Mouse (Mus musculus) ES-E14 (cell line): Measurements from ENCODE around the gene Hsd17b13. TPM values are rescaled to one million over a fixed set of nuclear protein-coding genes. Genes with fewer than 3 reads are reported as not detected.

Source experiments
- DNase-seq: peaks from one replicate; pipeline ENCODE4 v3.0.0-alpha.2; 2013; ENCODE audit warnings: low read depth, low spot score
- H3K27ac ChIP-seq: 2 replicates; pipeline ENCODE4 v1.5.1; 2012; ENCODE audit warnings: low read depth, mild to moderate bottlenecking, low read length, moderate library complexity, mixed read lengths; ENCODE audit not compliant: poor library complexity, insufficient read depth, severe bottlenecking
- H3K36me3 ChIP-seq: 2 replicates; pipeline ENCODE4 v1.6.1; 2012; ENCODE audit warnings: mild to moderate bottlenecking, low read length, moderate library complexity, mixed read lengths; ENCODE audit not compliant: control insufficient read depth, poor library complexity, insufficient read depth, severe bottlenecking
- H3K4me1 ChIP-seq, 2 experiments: fragments of 150-350 bp in 1 of 2; sonication (generic) in 1 of 2; 2 replicates each; pipeline ENCODE4 v1.6.1; 2012; ENCODE audit warnings: low read length in 2 of 2, mild to moderate bottlenecking in 1 of 2, mixed read lengths in 1 of 2; ENCODE audit not compliant: control insufficient read depth in 2 of 2, insufficient read depth in 2 of 2, poor library complexity in 1 of 2
- H3K4me3 ChIP-seq, 2 experiments: fragments of 150-350 bp in 1 of 2; sonication (generic) in 1 of 2; 2 replicates each; pipeline ENCODE4 v1.5.1; 2012; ENCODE audit warnings: low read length in 2 of 2, low read depth in 1 of 2, mild to moderate bottlenecking in 1 of 2, mixed read lengths in 1 of 2; ENCODE audit not compliant: insufficient read depth in 1 of 2, poor library complexity in 1 of 2, severe bottlenecking in 1 of 2
- H3K9ac ChIP-seq: 2 replicates; pipeline ENCODE4 v1.6.1; 2012; ENCODE audit warnings: low read depth, mild to moderate bottlenecking, low read length, mixed read lengths; ENCODE audit not compliant: poor library complexity, insufficient read depth, severe bottlenecking
- H3K9me3 ChIP-seq: fragments of 150-350 bp; sonication (generic); 2 replicates; pipeline ENCODE4 v1.6.1; 2012; ENCODE audit warnings: low read depth, mild to moderate bottlenecking, low read length; ENCODE audit not compliant: control insufficient read depth, insufficient read depth
- CHD2 ChIP-seq: IDR thresholded peaks from 2 replicates; pipeline ENCODE4 v1.6.1; 2014; ENCODE audit warnings: mild to moderate bottlenecking, low read depth, low read length, inconsistent platforms
- HCFC1 ChIP-seq: IDR thresholded peaks from 2 replicates; pipeline ENCODE4 v1.6.1; 2012; ENCODE audit warnings: low read length, inconsistent platforms, borderline replicate concordance; ENCODE audit not compliant: insufficient read depth
- MAFK ChIP-seq: IDR thresholded peaks from 2 replicates; pipeline ENCODE4 v1.6.1; 2014; ENCODE audit warnings: mild to moderate bottlenecking, low read depth, low read length, inconsistent platforms; ENCODE audit not compliant: insufficient read depth
- ZC3H11A ChIP-seq: IDR thresholded peaks from 2 replicates; pipeline ENCODE4 v1.6.1; 2012; ENCODE audit warnings: low read depth, mild to moderate bottlenecking, inconsistent platforms, low read length, borderline replicate concordance
- ZNF384 ChIP-seq: IDR thresholded peaks from 2 replicates; pipeline ENCODE4 v1.6.1; 2012; ENCODE audit warnings: low read depth, low read length, inconsistent platforms
- in situ Hi-C, 2 experiments: fragments of 600-800 bp; cut with MboI; formaldehyde crosslinking; loops; one replicate each; pipeline ENCODE4 v1.15.1; 2025; ENCODE audit warnings: low sequenced_read_pairs in 2 of 2, inconsistent platforms in 1 of 2; ENCODE audit not compliant: unreplicated experiment in 2 of 2
- total RNA-seq: library from RNA; depleted of rRNA; stranded (reverse); fragments of 300-350 nt; gene quantifications from 2 replicates; pipeline ENCODE4 v1.2.3, GENCODE M21; 2012

Hsd17b13 gene
- total RNA-seq, 1 experiment, result not detected

GRCm38 (mm10) chr5:104010261-104010660 is 33.1 kb upstream of the Hsd17b13 start:
- no peak for DNase-seq

GRCm38 (mm10) chr5:104009421-104009820 is 32.2 kb upstream of the Hsd17b13 start:
- H3K9ac ChIP-seq, result no peak overlapping the region
- in situ Hi-C loops, result no loop called here
- TF ChIP-seq MAFK (no peak), ZNF384 (no peak)

More at GRCm38 (mm10) chr5:104010261-104010660, 33.1 kb upstream of the Hsd17b13 start:
- no peak overlapping the region for H3K4me3 ChIP-seq
- no peak for TF ChIP-seq HCFC1
- no peak for TF ChIP-seq ZNF384
- TF ChIP-seq MAFK, result no peak
- no peak for TF ChIP-seq ZC3H11A
- TF ChIP-seq CHD2, result no peak
- H3K4me1 ChIP-seq, result peaks cover 0 to 2% of the 10 kb centered on the region in 2 experiments; a peak in 1 of 4 replicates
- no peak overlapping the region for H3K27ac ChIP-seq
- peaks cover 4% of the 10 kb centered on the region for H3K36me3 ChIP-seq
- in situ Hi-C loops, result no loop called here
- H3K9ac ChIP-seq, result no peak overlapping the region
- no peaks in the 10 kb centered on the region for H3K9me3 ChIP-seq

GRCm38 (mm10) chr5:104007801-104008200 is 30.6 kb upstream of the Hsd17b13 start:
- in situ Hi-C loops, result no loop called here
- no peaks in the 10 kb centered on the region for H3K9me3 ChIP-seq
- no peak overlapping the region for H3K27ac ChIP-seq
- no peak overlapping the region for H3K9ac ChIP-seq
- no peak for DNase-seq
- H3K4me3 ChIP-seq, result no peak overlapping the region
- no peak for TF ChIP-seq HCFC1
- no peak for TF ChIP-seq CHD2
- TF ChIP-seq ZC3H11A, result no peak
- TF ChIP-seq ZNF384, result no peak
- no peak for TF ChIP-seq MAFK
- H3K4me1 ChIP-seq, result peaks cover 0 to 6% of the 10 kb centered on the region in 2 experiments; a peak in 3 of 4 replicates
- peaks cover 4% of the 10 kb centered on the region for H3K36me3 ChIP-seq

More at GRCm38 (mm10) chr5:104009421-104009820, 32.2 kb upstream of the Hsd17b13 start:
- Histone ChIP-seq H3K4me3 (no peak overlapping the region), H3K9me3 (no peaks in the 10 kb centered on the region), H3K36me3 (peaks cover 4% of the 10 kb centered on the region), H3K4me1 (peaks cover 0 to 2% of the 10 kb centered on the region in 2 experiments; a peak in 1 of 4 replicates), H3K27ac (no peak overlapping the region)
- no peak for DNase-seq

- no peak for DNase-seq
- Histone ChIP-seq H3K4me3 (no peak overlapping the region), H3K27ac (no peak overlapping the region; the same call in 1 of the 2 replicates), H3K9ac (no peak overlapping the region), H3K9me3 (no peaks in the 10 kb centered on the region), H3K36me3 (peaks cover 4% of the 10 kb centered on the region), H3K4me1 (peaks cover 4 to 10% of the 10 kb centered on the region in 2 experiments)
- in situ Hi-C loops, result no loop called here
- TF ChIP-seq HCFC1 (no peak), ZC3H11A (no peak), ZNF384 (no peak), MAFK (no peak), CHD2 (no peak)
These were observed 29.6 kb upstream of the Hsd17b13 start for GRCm38 (mm10) chr5:104006811-104007210.

GRCm38 (mm10) chr5:104003955-104004354 is 26.7 kb upstream of the Hsd17b13 start:
- no peak overlapping the region for H3K4me3 ChIP-seq
- no peak for DNase-seq
- H3K9me3 ChIP-seq, result no peaks in the 10 kb centered on the region
- H3K9ac ChIP-seq, result no peak overlapping the region
- peaks cover 7% of the 10 kb centered on the region for H3K36me3 ChIP-seq
- in situ Hi-C loops, result no loop called here
- H3K4me1 ChIP-seq, result peaks cover 4 to 13% of the 10 kb centered on the region in 2 experiments
- H3K27ac ChIP-seq, result no peak overlapping the region
- no peak for TF ChIP-seq ZC3H11A
- no peak for TF ChIP-seq HCFC1
- TF ChIP-seq MAFK, result no peak
- no peak for TF ChIP-seq CHD2
- no peak for TF ChIP-seq ZNF384
